Mouse (Mus musculus) ovary, adult 10 weeks (tissue): Measurements from ENCODE around the gene Tm9sf4. TPM values are rescaled to one million over a fixed set of nuclear protein-coding genes. Genes with fewer than 3 reads are reported as not detected.

Experiments
- polyA plus RNA-seq: library from polyadenylated mRNA; stranded (reverse); fragments of 350-450 nt; fragmentation: Illumina TruSeq; extraction: RNeasy Lipid Tissue Mini Kit (QIAGEN cat#74804); gene quantifications from one replicate; pipeline ENCODE4 v1.2.3, GENCODE M21; 2014

Tm9sf4 gene
- polyA plus RNA-seq = 33.0 TPM

DNA sequence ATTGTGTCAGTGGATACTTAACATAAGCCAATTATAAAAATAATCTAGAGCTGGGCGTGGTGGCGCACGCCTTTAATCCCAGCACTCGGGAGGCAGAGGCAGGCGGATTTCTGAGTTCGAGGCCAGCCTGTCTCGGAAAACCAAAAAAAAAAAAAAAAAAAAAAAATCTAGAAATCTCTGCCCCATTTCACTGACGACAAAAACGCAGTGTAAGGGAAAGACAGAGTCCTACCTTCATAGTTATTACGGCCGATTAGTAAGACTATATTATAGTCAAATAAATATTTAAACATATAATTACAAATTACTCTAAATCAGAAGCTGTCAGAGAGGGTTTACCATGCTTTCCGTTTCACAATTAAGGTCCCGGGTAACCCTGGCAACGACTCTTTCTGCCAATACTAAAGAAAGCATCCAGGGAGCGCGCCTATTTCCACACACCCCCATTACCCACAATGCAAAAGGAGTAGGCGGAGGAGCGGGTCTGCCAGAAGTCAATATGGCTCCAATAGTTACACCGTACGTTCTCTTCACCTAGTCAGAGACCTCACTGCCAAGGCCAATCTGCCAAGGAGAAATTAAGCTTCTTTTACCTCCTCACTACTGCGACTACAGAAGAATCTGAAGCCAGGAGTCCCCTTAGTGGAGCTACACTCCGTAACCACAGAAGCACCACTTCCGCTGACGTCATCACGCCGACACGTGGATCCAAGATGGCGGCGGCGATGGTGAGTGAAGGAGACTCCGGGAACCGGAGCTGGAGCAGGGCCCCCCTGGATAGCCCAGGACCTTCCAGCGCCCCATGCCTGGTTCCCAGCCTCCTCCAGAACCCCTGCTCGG, at the start of gene Tm9sf4:
Gene Tm9sf4, plus strand, starts transcription at position 460 of the 840 bp plus-strand sequence.

DNA sequence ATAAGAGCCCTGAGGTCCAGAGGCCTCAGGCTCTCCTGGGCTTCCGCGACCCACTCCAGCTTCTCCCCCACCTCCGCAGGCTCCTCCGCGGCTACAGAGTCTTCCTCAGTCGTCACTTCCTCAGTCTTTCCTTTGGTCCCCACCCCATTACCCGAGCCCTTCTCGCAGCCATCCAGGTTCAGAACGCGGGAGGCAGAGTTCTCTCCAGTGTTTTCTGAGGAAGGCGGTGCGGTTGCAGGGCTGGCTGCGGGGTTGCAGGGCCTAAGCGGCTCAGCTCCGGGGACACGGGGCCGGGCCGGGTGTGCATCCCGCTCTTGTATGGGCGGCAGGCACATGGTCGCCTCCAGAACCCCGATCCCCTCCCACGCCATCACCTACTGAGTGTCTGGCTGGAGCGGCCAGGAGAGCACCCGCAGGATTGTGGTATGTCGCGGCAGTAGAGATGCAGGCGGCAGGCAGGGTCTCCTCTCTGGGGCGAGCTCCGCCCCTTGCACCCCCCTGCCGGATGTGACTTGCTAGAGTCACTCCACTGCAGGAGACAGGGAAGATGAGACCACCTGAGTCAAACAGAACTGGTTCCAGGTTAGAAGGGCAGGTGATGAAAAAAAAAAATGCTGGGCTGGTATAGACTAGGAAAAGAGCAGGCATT, 64.0 kb downstream of the Tm9sf4 start, which contains the start of gene Tspyl3:
Gene Tspyl3, minus strand, starts transcription at position 496 of the 649 bp plus-strand sequence.

DNA sequence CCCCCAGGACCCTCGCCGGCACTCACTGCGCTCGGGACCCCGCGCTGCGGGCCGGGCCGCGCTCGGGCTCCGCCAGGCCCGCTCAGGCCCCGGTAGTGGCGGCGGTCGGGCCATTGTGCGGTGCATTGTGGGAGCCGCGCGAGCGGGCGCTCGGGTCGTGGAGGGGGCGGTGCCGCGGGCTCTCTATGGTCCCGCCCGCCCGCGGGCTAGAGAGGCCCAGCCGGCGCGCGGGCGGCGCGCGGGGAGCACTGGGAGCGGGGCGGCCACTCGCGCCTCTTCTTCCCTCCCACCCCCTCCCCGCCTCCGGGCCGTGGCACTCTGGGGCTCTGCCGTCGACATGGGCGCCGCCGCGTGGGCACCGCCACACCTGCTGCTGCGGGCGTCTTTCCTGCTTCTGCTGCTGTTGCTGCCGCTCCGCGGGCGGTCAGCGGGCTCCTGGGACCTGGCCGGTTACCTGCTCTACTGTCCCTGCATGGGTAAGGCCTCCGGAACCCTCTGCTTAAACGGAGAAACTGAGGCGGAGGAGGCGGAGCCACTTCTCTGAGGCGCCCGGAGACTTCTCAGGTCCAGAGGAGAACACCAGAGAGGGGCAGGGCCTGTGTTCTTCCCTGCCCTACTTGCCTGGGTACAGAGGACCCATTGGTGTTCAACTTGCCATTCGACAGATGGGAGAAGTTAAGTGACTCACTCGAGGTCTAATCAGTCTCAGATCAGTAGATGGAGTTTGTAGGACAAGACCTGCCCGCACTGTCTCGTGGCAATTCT, 80.3 kb downstream of the Tm9sf4 start, which contains the start of the genes Plagl2 and Pofut1:
Gene Plagl2, minus strand, starts transcription at position 177 of the 765 bp plus-strand sequence.
Gene Pofut1, plus strand, starts transcription at position 284 of the 765 bp plus-strand sequence.

Other genes starting within 250 kb of the Tm9sf4 start
- not detected for gene Mylk2, start 250.0 kb upstream of the Tm9sf4 start, polyA plus RNA-seq
- not detected for gene Foxs1, start 228.1 kb upstream of the Tm9sf4 start, polyA plus RNA-seq
- gene Dusp15, start 209.6 kb upstream of the Tm9sf4 start, polyA plus RNA-seq = not detected
- gene Ttll9, start 198.8 kb upstream of the Tm9sf4 start, polyA plus RNA-seq = not detected
- gene Pdrg1, start 145.9 kb upstream of the Tm9sf4 start, polyA plus RNA-seq = 63.4 TPM
- gene Xkr7, start 129.5 kb upstream of the Tm9sf4 start, polyA plus RNA-seq = not detected
- 0.54 TPM for gene Ccm2l, start 95.3 kb upstream of the Tm9sf4 start, polyA plus RNA-seq
- not detected for gene Hck, start 52.8 kb upstream of the Tm9sf4 start, polyA plus RNA-seq
- 3.8 TPM for gene Tspyl3, start 64.1 kb downstream of the Tm9sf4 start, polyA plus RNA-seq
- gene Plagl2, start 80.1 kb downstream of the Tm9sf4 start, polyA plus RNA-seq = 15.2 TPM
- 22.4 TPM for gene Pofut1, start 80.2 kb downstream of the Tm9sf4 start, polyA plus RNA-seq
- gene Kif3b, start 130.1 kb downstream of the Tm9sf4 start, polyA plus RNA-seq = 17.8 TPM
- gene Asxl1, start 184.5 kb downstream of the Tm9sf4 start, polyA plus RNA-seq = 41.0 TPM